Mouse (Mus musculus) heart, adult 2 months (tissue): ENCODE measurements around the gene Ifi27l2a.

ENCODE experiments used
- CTCF ChIP-seq: fragments of 200-600 bp; IDR thresholded peaks from 2 replicates; pipeline ENCODE4 v1.8.1; 2022; ENCODE audit warnings: antibody characterized with exemption, mild to moderate bottlenecking, moderate library complexity
- EP300 ChIP-seq: fragments of 200-500 bp; IDR thresholded peaks from 2 replicates; pipeline ENCODE4 v1.6.1; 2011; ENCODE audit warnings: low read depth, low read length, control low read depth; ENCODE audit not compliant: insufficient read depth
- POLR2A ChIP-seq: fragments of 200-500 bp; IDR thresholded peaks from 2 replicates; pipeline ENCODE4 v1.6.1; 2011; ENCODE audit warnings: mild to moderate bottlenecking, low read depth, low read length, control low read depth; ENCODE audit not compliant: insufficient read depth

DNA sequence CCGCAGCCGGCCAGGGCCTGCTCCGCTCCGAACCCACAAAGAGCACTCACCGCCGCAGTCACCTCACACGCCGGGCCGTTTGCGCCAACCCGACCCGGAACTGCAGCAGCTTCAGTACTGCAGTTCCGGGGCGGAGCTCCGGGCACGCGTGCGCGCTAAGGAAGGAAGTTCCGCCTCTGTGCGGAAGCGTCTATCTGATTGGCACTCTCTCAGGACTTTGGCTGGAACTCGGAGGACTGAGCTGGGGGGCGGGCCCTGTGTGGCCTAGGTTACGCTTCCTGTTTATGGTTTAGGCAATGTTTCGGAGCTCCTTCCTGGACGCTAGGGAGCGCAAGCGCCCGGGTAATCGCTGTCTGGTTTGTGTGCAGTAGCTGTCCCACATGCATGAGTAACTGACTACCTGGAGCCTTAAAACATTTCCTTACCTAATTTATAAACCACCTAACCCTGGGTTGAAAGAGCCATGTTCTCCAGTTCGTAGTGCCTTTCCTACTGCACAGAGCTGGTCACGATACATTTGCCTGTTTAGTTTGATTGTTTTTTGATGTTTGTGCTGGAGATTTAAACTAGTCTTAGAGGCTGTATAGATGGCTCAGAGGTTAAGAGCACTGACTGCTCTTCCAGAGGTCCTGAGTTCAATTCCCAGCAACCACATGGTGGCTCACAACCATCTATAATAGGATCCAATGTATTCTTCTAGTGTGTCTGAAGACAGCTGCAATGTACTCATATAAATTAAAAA lies 17.6 kb downstream of the Ifi27l2a start, which contains the start of gene Ddx24:
- TF ChIP-seq CTCF (no peak; the same call in none of the 2 replicates), EP300 (peak; percentile 99), POLR2A (peak; percentile 84)
